Mouse (Mus musculus) CH12.LX (cell line): ENCODE data around the gene Prnp. TPM values are rescaled to one million over a fixed set of nuclear protein-coding genes. Genes with fewer than 3 reads are reported as not detected.

Source experiments
- DNase-seq: peaks from one replicate; pipeline ENCODE4 v3.0.0-alpha.2; 2013; ENCODE audit errors: extremely low read depth
- H3K27ac ChIP-seq: 2 replicates; pipeline ENCODE4 v1.5.1; 2012; ENCODE audit warnings: low read depth, mild to moderate bottlenecking, control low read depth, moderate library complexity; ENCODE audit not compliant: insufficient read depth
- H3K27me3 ChIP-seq: replicated peaks from 2 replicates; pipeline ENCODE3; 2012; ENCODE audit warnings: inconsistent platforms
- H3K36me3 ChIP-seq, 2 experiments: replicated peaks in 1 of 2; 2 replicates each; pipeline versions ENCODE3 to v1.6.1; 2012; ENCODE audit warnings: inconsistent platforms in 1 of 2, low read length in 1 of 2, mild to moderate bottlenecking in 1 of 2, mixed read lengths in 1 of 2, moderate library complexity in 1 of 2; ENCODE audit not compliant: control insufficient read depth in 1 of 2, insufficient read depth in 1 of 2
- H3K4me1 ChIP-seq, 2 experiments: 2 replicates each; pipeline ENCODE4 v1.6.1; 2012; ENCODE audit warnings: inconsistent platforms in 1 of 2, moderate library complexity in 1 of 2; ENCODE audit not compliant: insufficient read depth in 2 of 2, control insufficient read depth in 1 of 2
- H3K4me2 ChIP-seq: 2 replicates; pipeline ENCODE4 v1.6.1; 2012; ENCODE audit warnings: low read depth, mild to moderate bottlenecking, control low read depth; ENCODE audit not compliant: poor library complexity, insufficient read depth, severe bottlenecking
- H3K4me3 ChIP-seq, 3 experiments: fragments of 150-350 bp in 1 of 3; sonication (generic) in 1 of 3; replicated peaks in 1 of 3; 2 replicates each; pipeline versions ENCODE3 to v1.5.1; 2011 to 2012; ENCODE audit warnings: low read depth in 2 of 3, low read length in 2 of 3, mild to moderate bottlenecking in 2 of 3, moderate library complexity in 2 of 3, control low read depth in 1 of 3, improper control_type of control experiment in 1 of 3, inconsistent platforms in 1 of 3, mixed read lengths in 1 of 3; ENCODE audit not compliant: poor library complexity in 1 of 3
- H3K79me2 ChIP-seq: replicated peaks from 2 replicates; pipeline ENCODE4 v1.6.1; 2012; ENCODE audit warnings: mild to moderate bottlenecking, moderate library complexity; ENCODE audit not compliant: control insufficient read depth, poor library complexity, insufficient read depth, severe bottlenecking; ENCODE audit errors: extremely low read depth
- H3K9ac ChIP-seq: 2 replicates; pipeline ENCODE4 v1.6.1; 2012; ENCODE audit warnings: low read depth, mild to moderate bottlenecking, control low read depth, moderate library complexity; ENCODE audit not compliant: insufficient read depth
- H3K9me3 ChIP-seq: replicated peaks from 2 replicates; pipeline ENCODE3; 2012; ENCODE audit warnings: low read length, inconsistent platforms, mixed read lengths
- BHLHE40 ChIP-seq: IDR thresholded peaks from 2 replicates; pipeline ENCODE4 v1.6.1; 2011; ENCODE audit warnings: mild to moderate bottlenecking, low read depth, low read length, improper control_type of control experiment
- CHD2 ChIP-seq: IDR thresholded peaks from 2 replicates; pipeline ENCODE4 v1.6.1; 2011; ENCODE audit warnings: low read length, improper control_type of control experiment
- CTCF ChIP-seq, 2 experiments: IDR thresholded peaks in 1 of 2; conservative IDR thresholded peaks in 1 of 2; 2 replicates each; pipeline ENCODE4 v1.5.1; 2011 to 2012; ENCODE audit warnings: low read depth in 2 of 2, low read length in 2 of 2, improper control_type of control experiment in 1 of 2, inconsistent platforms in 1 of 2, mild to moderate bottlenecking in 1 of 2, moderate library complexity in 1 of 2
- ETS1 ChIP-seq: conservative IDR thresholded peaks from 2 replicates; pipeline ENCODE4 v1.6.1; 2012; ENCODE audit warnings: low read depth, mild to moderate bottlenecking, inconsistent platforms, low read length, improper control_type of control experiment, moderate library complexity
- HCFC1 ChIP-seq: IDR thresholded peaks from 2 replicates; pipeline ENCODE4 v1.6.1; 2012; ENCODE audit warnings: low read depth, mild to moderate bottlenecking, inconsistent platforms, low read length, improper control_type of control experiment
- IRF4 ChIP-seq: IDR thresholded peaks from 2 replicates; pipeline ENCODE4 v1.6.1; 2014; ENCODE audit warnings: low read depth, mild to moderate bottlenecking, inconsistent platforms, low read length, improper control_type of control experiment
- JUND ChIP-seq: conservative IDR thresholded peaks from 2 replicates; pipeline ENCODE4 v1.6.1; 2011; ENCODE audit warnings: low read depth, low read length, improper control_type of control experiment
- MEF2A ChIP-seq: IDR thresholded peaks from 2 replicates; pipeline ENCODE4 v1.6.1; 2014; ENCODE audit warnings: low read depth, mild to moderate bottlenecking, inconsistent platforms, low read length, improper control_type of control experiment, borderline replicate concordance
- MYC ChIP-seq: IDR thresholded peaks from 2 replicates; pipeline ENCODE4 v1.6.1; 2011; ENCODE audit warnings: low read depth, mild to moderate bottlenecking, improper control_type of control experiment, low read length
- NELFE ChIP-seq: IDR thresholded peaks from 2 replicates; pipeline ENCODE4 v1.6.1; 2011; ENCODE audit warnings: low read depth, low read length, improper control_type of control experiment
- NRF1 ChIP-seq: IDR thresholded peaks from 2 replicates; pipeline ENCODE4 v1.6.1; 2014; ENCODE audit warnings: low read depth, mild to moderate bottlenecking, inconsistent platforms, low read length, improper control_type of control experiment, moderate library complexity
- POLR2AphosphoS2 ChIP-seq: IDR thresholded peaks from 2 replicates; pipeline ENCODE4 v1.6.1; 2011; ENCODE audit warnings: low read depth, low read length, improper control_type of control experiment
- RCOR1 ChIP-seq: conservative IDR thresholded peaks from 2 replicates; pipeline ENCODE4 v1.6.1; 2012; ENCODE audit warnings: low read depth, mild to moderate bottlenecking, inconsistent platforms, low read length, improper control_type of control experiment
- SMC3 ChIP-seq: IDR thresholded peaks from 2 replicates; pipeline ENCODE4 v1.6.1; 2011; ENCODE audit warnings: low read depth, low read length, improper control_type of control experiment
- UBTF ChIP-seq: IDR thresholded peaks from 2 replicates; pipeline ENCODE4 v1.6.1; 2012; ENCODE audit warnings: low read depth, mild to moderate bottlenecking, inconsistent platforms, low read length, improper control_type of control experiment, moderate library complexity
- USF2 ChIP-seq: conservative IDR thresholded peaks from 2 replicates; pipeline ENCODE4 v1.6.1; 2011; ENCODE audit warnings: low read depth, low read length, improper control_type of control experiment
- ZC3H11A ChIP-seq: IDR thresholded peaks from 2 replicates; pipeline ENCODE4 v1.6.1; 2012; ENCODE audit warnings: low read depth, mild to moderate bottlenecking, inconsistent platforms, low read length, improper control_type of control experiment
- ZKSCAN1 ChIP-seq: IDR thresholded peaks from 2 replicates; pipeline ENCODE4 v1.6.1; 2012; ENCODE audit warnings: low read depth, inconsistent platforms, low read length, improper control_type of control experiment, borderline replicate concordance
- ZNF384 ChIP-seq: IDR thresholded peaks from 2 replicates; pipeline ENCODE4 v1.6.1; 2012; ENCODE audit warnings: low read depth, low read length, improper control_type of control experiment, inconsistent platforms
- dilution Hi-C: fragments of 300-500 bp; cut with MboI; formaldehyde crosslinking; loops from 2 replicates; pipeline ENCODE4 v1.14.3; 2020; ENCODE audit warnings: low sequenced_read_pairs; ENCODE audit not compliant: extremely low pct_unique_long_range_greater_than_20kb, extremely low pct_ligation_motif_present
- in situ Hi-C: fragments of 300-500 bp; cut with MboI; formaldehyde crosslinking; loops from 3 replicates; pipeline ENCODE4 v1.14.3; 2019; ENCODE audit warnings: low sequenced_read_pairs, low pct_ligation_motif_present, low pct_unique_long_range_greater_than_20kb, mixed read lengths
- polyA plus RNA-seq: library from polyadenylated mRNA; unstranded; fragments of >175 nt; gene quantifications from 2 replicates; pipeline ENCODE4 v1.2.1, GENCODE M21; 2012; ENCODE audit warnings: low read depth; ENCODE audit not compliant: insufficient read length
- total RNA-seq, 2 experiments: library from RNA; depleted of rRNA; stranded (reverse); fragments of 300-350 nt in 1 of 2; fragments of >200 nt in 1 of 2; gene quantifications; 2 replicates each; pipeline ENCODE4 v1.2.3; 2012 to 2014

The Prnp gene
- total and polyA plus RNA-seq, 3 experiments = 4.5 to 6.4 (median 5.7) TPM

- no peaks in the 10 kb centered on the region for H3K79me2 ChIP-seq
- in situ Hi-C loops = loop anchor here (25.0 kb wide), 1 partner anchor 535 kb away; no protein-coding TSS in a partner anchor
- DNase-seq = no peak
- H3K27ac ChIP-seq = no peak overlapping the region
- H3K4me3 ChIP-seq = no peak overlapping the region
- no peak overlapping the region for H3K4me2 ChIP-seq
- H3K9me3 ChIP-seq = no peaks in the 10 kb centered on the region
- no peaks in the 10 kb centered on the region for H3K27me3 ChIP-seq
- no peak for TF ChIP-seq POLR2AphosphoS2
- TF ChIP-seq MEF2A = no peak
- no peak for TF ChIP-seq CTCF (conservative IDR thresholded peaks at IDR 0.05 in 1 of 2, IDR thresholded peaks at IDR 0.05 in 1 of 2; ENCODE audit: low read depth in 2 of 2, low read length in 2 of 2)
- no peak for TF ChIP-seq SMC3
- no peak for TF ChIP-seq NRF1
- TF ChIP-seq ZKSCAN1 = no peak
- TF ChIP-seq ZNF384 = no peak
- TF ChIP-seq IRF4 = no peak
- TF ChIP-seq BHLHE40 = no peak
- dilution Hi-C loops = no loop called here
- peaks cover 8 to 28% of the 10 kb centered on the region in 2 experiments for H3K4me1 ChIP-seq
- no peak overlapping the region for H3K9ac ChIP-seq
- peaks cover 0 to 31% of the 10 kb centered on the region in 2 experiments for H3K36me3 ChIP-seq
Measured at GRCm38 (mm10) chr2:131952456-131952855, 42.7 kb downstream of the Prnp start.

- DNase-seq = no peak
- in situ Hi-C loops = loop anchor here (25.0 kb wide), 1 partner anchor 534 kb away; no protein-coding TSS in a partner anchor
- H3K4me2 ChIP-seq = no peak overlapping the region
- peaks cover 8 to 28% of the 10 kb centered on the region in 2 experiments for H3K4me1 ChIP-seq
- no peaks in the 10 kb centered on the region for H3K79me2 ChIP-seq
- TF ChIP-seq UBTF (no peak), NELFE (no peak), IRF4 (no peak), CTCF (conservative IDR thresholded peaks at IDR 0.05 in 1 of 2, IDR thresholded peaks at IDR 0.05 in 1 of 2; ENCODE audit: low read depth in 2 of 2, low read length in 2 of 2) (no peak), HCFC1 (no peak), ZKSCAN1 (no peak), JUND (no peak), CHD2 (no peak), NRF1 (no peak), USF2 (no peak), ETS1 (no peak), RCOR1 (no peak), MYC (no peak), ZC3H11A (no peak), MEF2A (no peak)
- TF ChIP-seq, all 38 proteins: peak for 0
- Histone ChIP-seq H3K9ac (no peak overlapping the region), H3K4me3 (no peak overlapping the region), H3K27ac (no peak overlapping the region), H3K36me3 (peaks cover 0 to 31% of the 10 kb centered on the region in 2 experiments), H3K27me3 (no peaks in the 10 kb centered on the region), H3K9me3 (no peaks in the 10 kb centered on the region)
- dilution Hi-C loops = no loop called here
Measured at GRCm38 (mm10) chr2:131952961-131953538, 43.3 kb downstream of the Prnp start.
